Mouse (Mus musculus): ENCODE results near the gene Ccdc61. TPM values are rescaled to one million over a fixed set of nuclear protein-coding genes. Genes with fewer than 3 reads are reported as not detected.

Gene Ccdc61
- polyA plus RNA-seq (2012; rRNA removed), result 7.7 and 9.0 TPM in 2 replicates

DNA sequence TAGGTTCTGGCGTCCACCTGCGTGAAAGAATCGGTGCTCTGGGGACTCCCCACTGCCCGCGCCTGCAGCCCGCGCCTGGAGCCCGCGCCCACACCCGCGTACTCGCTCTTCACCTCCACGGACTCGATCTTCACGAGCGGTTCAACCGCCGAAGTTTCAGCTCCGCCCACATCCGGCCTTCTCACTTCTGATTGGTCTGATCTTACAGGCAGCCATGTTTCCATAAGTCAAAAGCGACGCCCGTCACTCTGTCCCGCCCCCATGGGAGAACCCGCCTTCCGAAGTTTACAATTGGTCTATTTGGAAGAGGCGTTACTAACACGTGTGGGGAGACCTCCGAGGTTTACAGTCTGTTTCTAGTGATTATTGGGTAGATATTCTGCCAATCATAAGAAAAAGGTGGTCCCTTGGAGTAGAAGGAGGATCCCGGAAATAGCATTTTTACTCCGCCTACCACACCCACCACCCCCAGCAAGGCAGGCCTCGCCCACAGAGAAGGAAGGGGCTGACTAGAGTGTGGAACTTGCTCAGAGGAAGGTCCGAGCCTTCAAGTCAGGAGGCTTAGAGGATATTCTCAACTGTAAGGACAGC is at the start of gene Ccdc61:
Gene Ccdc61 (minus strand): TSS at position 175 of the 591 bp plus-strand sequence.

DNA sequence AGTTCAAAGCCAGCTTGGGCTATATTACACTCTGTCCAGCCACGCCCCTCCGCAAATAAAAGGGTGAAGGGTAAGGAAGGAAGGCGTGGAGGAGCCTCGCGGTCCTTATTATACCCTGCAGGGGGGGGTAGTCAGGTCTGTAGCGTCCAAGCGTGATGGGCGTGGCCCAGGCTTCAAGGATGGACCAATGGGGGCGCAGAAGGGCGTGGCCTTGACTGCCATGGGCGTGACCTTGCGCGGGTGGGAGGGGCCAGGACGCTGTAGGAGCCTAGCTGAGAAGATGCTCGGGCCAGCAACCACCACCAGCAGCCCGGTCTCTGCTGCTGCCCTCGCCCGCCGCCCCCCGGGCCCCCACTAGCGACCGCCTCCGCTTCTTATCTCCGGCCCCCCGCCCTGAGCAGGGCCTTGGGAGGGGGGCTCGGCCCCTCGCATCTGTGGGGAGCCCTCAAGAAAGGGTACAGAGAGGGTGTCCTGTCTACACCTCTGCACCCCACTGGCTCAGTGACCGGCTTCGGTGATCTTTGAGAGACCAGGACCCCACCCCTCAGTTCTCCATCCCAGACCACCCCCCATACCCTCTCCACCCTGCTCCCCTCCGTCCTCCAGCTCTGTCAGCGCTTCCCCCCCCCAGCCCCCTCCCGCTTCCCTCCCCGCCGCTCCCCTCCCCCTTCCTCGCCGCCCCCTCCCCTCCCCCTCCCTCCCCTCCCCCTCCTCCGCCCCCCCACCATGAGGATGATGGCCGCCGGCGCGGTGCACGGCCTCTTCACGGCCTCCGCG is 15.1 kb upstream of the Ccdc61 start, which contains the start of gene Nova2:
Gene Nova2 (plus strand): TSS at position 727 of the 777 bp plus-strand sequence.

DNA sequence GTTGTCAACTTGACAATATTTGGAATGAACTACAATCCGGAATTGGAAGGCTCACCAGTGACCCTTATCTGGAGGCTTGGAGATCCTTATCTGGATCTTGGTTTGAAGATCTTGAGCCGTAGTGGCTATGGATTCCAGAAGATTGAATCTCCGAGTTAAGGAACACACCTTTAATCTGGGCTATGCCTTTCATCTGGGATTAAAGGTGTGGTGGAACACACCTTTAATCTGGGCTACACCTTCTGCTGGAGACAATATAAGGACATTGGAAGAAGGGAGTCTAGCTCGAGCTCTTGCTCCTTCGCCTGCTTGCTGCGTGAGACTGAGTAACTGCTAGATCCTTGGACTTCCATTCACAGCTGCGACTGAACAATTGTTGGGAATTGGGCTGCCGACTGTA is 39.2 kb downstream of the Ccdc61 start, which contains the start of gene Pglyrp1:
Gene Pglyrp1 (plus strand): TSS at position 301 of the 400 bp plus-strand sequence.

Other genes starting within 250 kb of the Ccdc61 start
- gene Psg20, start 224.2 kb downstream of the Ccdc61 start, polyA plus RNA-seq (2012; rRNA removed), result not detected in 2 replicates
- gene Psg22, start 192.3 kb downstream of the Ccdc61 start, polyA plus RNA-seq (2012; rRNA removed), result 0.04 and 0.05 TPM in 2 replicates
- gene Psg19, start 111.9 kb downstream of the Ccdc61 start, polyA plus RNA-seq (2012; rRNA removed), result 0.02 TPM in 1 of 2 replicates, not detected in the other
- 0.01 TPM in 1 of 2 replicates, not detected in the other for gene Psg17, start 88.8 kb downstream of the Ccdc61 start, polyA plus RNA-seq (2012; rRNA removed)
- 0.53 and 0.58 TPM in 2 replicates for gene Mill2, start 70.4 kb downstream of the Ccdc61 start, polyA plus RNA-seq (2012; rRNA removed)
- 92.2 and 111 TPM in 2 replicates for gene Pglyrp1, start 39.1 kb downstream of the Ccdc61 start, polyA plus RNA-seq (2012; rRNA removed)
- 0.08 and 0.13 TPM in 2 replicates for gene Nova2, start 15.5 kb upstream of the Ccdc61 start, polyA plus RNA-seq (2012; rRNA removed)
- gene Nanos2, start 77.0 kb upstream of the Ccdc61 start, polyA plus RNA-seq (2012; rRNA removed), result not detected in 2 replicates
- gene Mypop, start 80.8 kb upstream of the Ccdc61 start, polyA plus RNA-seq (2012; rRNA removed), result 0.18 and 0.19 TPM in 2 replicates
- gene Irf2bp1, start 93.6 kb upstream of the Ccdc61 start, polyA plus RNA-seq (2012; rRNA removed), result 7.0 and 7.7 TPM in 2 replicates
- 33.5 and 37.3 TPM in 2 replicates for gene Foxa3, start 113.1 kb upstream of the Ccdc61 start, polyA plus RNA-seq (2012; rRNA removed)
- gene Sympk, start 114.0 kb upstream of the Ccdc61 start, polyA plus RNA-seq (2012; rRNA removed), result 22.4 and 28.2 TPM in 2 replicates
- not detected in 2 replicates for gene Rsph6a, start 144.3 kb upstream of the Ccdc61 start, polyA plus RNA-seq (2012; rRNA removed)
- gene Dmwd, start 165.8 kb upstream of the Ccdc61 start, polyA plus RNA-seq (2012; rRNA removed), result 17.7 and 21.3 TPM in 2 replicates
- gene Dmpk, start 173.4 kb upstream of the Ccdc61 start, polyA plus RNA-seq (2012; rRNA removed), result 28.8 and 30.2 TPM in 2 replicates
- 5.0 and 6.1 TPM in 2 replicates for gene Six5, start 184.2 kb upstream of the Ccdc61 start, polyA plus RNA-seq (2012; rRNA removed)
- 0.11 and 0.14 TPM in 2 replicates for gene Gm4969, start 208.0 kb upstream of the Ccdc61 start, polyA plus RNA-seq (2012; rRNA removed)
- 2.1 and 2.2 TPM in 2 replicates for gene Fbxo46, start 209.4 kb upstream of the Ccdc61 start, polyA plus RNA-seq (2012; rRNA removed)
- gene Qpctl, start 238.9 kb upstream of the Ccdc61 start, polyA plus RNA-seq (2012; rRNA removed), result 2.8 and 3.1 TPM in 2 replicates
- gene Snrpd2, start 239.3 kb upstream of the Ccdc61 start, polyA plus RNA-seq (2012; rRNA removed), result 42.5 and 46.3 TPM in 2 replicates